Mouse (Mus musculus) G1E (cell line): ENCODE results near the gene Nrbf2. TPM values are rescaled to one million over a fixed set of nuclear protein-coding genes. Genes with fewer than 3 reads are reported as not detected.
A peak's percentile ranks its signal among the peaks of the same experiment; 100 is the strongest.

Experiments used
- ATAC-seq: 2 replicates; pipeline ENCODE4 v1.8.0; 2016; ENCODE audit warnings: mild to moderate bottlenecking; ENCODE audit not compliant: insufficient number of reproducible peaks, poor library complexity, low FRiP score, severe bottlenecking; ENCODE audit errors: extremely low read depth
- DNase-seq: peaks from one replicate; pipeline ENCODE4 v3.0.0; 2012; ENCODE audit warnings: low spot score
- H3K27me3 ChIP-seq: 2 replicates; pipeline ENCODE4 v1.6.1; 2012; ENCODE audit warnings: mild to moderate bottlenecking, low read length, inconsistent platforms; ENCODE audit not compliant: insufficient read depth
- H3K36me3 ChIP-seq: replicated peaks from 2 replicates; pipeline ENCODE3; 2012; ENCODE audit warnings: mild to moderate bottlenecking, inconsistent platforms
- H3K4me1 ChIP-seq: 2 replicates; pipeline ENCODE4 v1.6.1; 2012; ENCODE audit warnings: low read depth, low read length, inconsistent platforms, mixed read lengths; ENCODE audit not compliant: insufficient read depth
- H3K4me3 ChIP-seq: 2 replicates; pipeline ENCODE4 v1.5.1; 2012; ENCODE audit warnings: low read depth, mild to moderate bottlenecking, inconsistent platforms, low read length, moderate library complexity, mixed read lengths
- H3K9me3 ChIP-seq: replicated peaks from 2 replicates; pipeline ENCODE4 v1.6.1; 2012; ENCODE audit warnings: inconsistent platforms
- CTCF ChIP-seq: IDR thresholded peaks from 2 replicates; pipeline ENCODE4 v1.5.1; 2012; ENCODE audit warnings: low read depth, low read length, inconsistent platforms, mixed read lengths
- GATA1 ChIP-seq: IDR thresholded peaks from 2 replicates; pipeline ENCODE4 v1.6.1; 2012; ENCODE audit warnings: borderline replicate concordance, low read length, inconsistent platforms, mixed read lengths
- GATA2 ChIP-seq: IDR thresholded peaks from 2 replicates; pipeline ENCODE4 v1.6.1; 2012; ENCODE audit warnings: low read depth, low read length, inconsistent platforms, borderline replicate concordance
- POLR2AphosphoS5 ChIP-seq: IDR thresholded peaks from 2 replicates; pipeline ENCODE4 v1.6.1; 2012; ENCODE audit warnings: low read depth, low read length, inconsistent platforms; ENCODE audit not compliant: insufficient replicate concordance
- TAL1 ChIP-seq: conservative IDR thresholded peaks from 2 replicates; pipeline ENCODE4 v1.6.1; 2012; ENCODE audit warnings: low read depth, low read length, inconsistent platforms, mixed read lengths
- polyA plus RNA-seq: library from polyadenylated mRNA; stranded (reverse); fragments of >175 nt; gene quantifications from 2 replicates; pipeline ENCODE4 v1.2.3, GENCODE M21; 2012
- total RNA-seq, 2 experiments: library from RNA; stranded (forward) in 1 of 2; stranded (reverse) in 1 of 2; fragments of 200-1000 nt in 1 of 2; fragments of >200 nt in 1 of 2; fragmentation: Nextera tagmentation in 1 of 2; gene quantifications; 2 replicates each; pipeline ENCODE4 v1.2.3; 2014 to 2017

Gene Nrbf2
- total and polyA plus RNA-seq, 3 experiments = 46.3 to 71.1 (median 52.2) TPM

- TF ChIP-seq GATA2 (no peak), TAL1 (no peak), CTCF (no peak), POLR2AphosphoS5 (no peak), GATA1 (no peak)
- ATAC-seq (no peak), DNase-seq (no peak)
- no peaks in the 10 kb centered on the region for H3K27me3 ChIP-seq
- H3K4me1 ChIP-seq = peaks cover 6% of the 10 kb centered on the region
- no peaks in the 10 kb centered on the region for H3K9me3 ChIP-seq
- H3K36me3 ChIP-seq = peaks cover 99% of the 10 kb centered on the region
- H3K4me3 ChIP-seq = no peak overlapping the region
Measured at GRCm38 (mm10) chr10:67250846-67251245, 34.3 kb downstream of the Nrbf2 start.

GRCm38 (mm10) chr10:67249486-67249885 lies 35.6 kb downstream of the Nrbf2 start:
- Histone ChIP-seq H3K4me3 (no peak overlapping the region), H3K27me3 (no peaks in the 10 kb centered on the region), H3K4me1 (peaks cover 6% of the 10 kb centered on the region), H3K36me3 (peaks cover 98% of the 10 kb centered on the region), H3K9me3 (no peaks in the 10 kb centered on the region)
- TF ChIP-seq POLR2AphosphoS5 (no peak), TAL1 (no peak), CTCF (no peak), GATA1 (no peak), GATA2 (no peak)
- DNase-seq (no peak), ATAC-seq (no peak)

- H3K27me3 ChIP-seq = no peaks in the 10 kb centered on the region
- DNase-seq = no peak
- H3K36me3 ChIP-seq = peaks cover 93% of the 10 kb centered on the region
- TF ChIP-seq TAL1 (no peak), GATA1 (no peak), CTCF (peak; percentile 74), POLR2AphosphoS5 (no peak)
- peaks cover 6% of the 10 kb centered on the region; the same call in 1 of the 2 replicates for H3K4me1 ChIP-seq
- ATAC-seq = peak; percentile 49; the same call in 1 of the 2 replicates
- H3K4me3 ChIP-seq = no peak overlapping the region
- no peaks in the 10 kb centered on the region for H3K9me3 ChIP-seq
Measured at GRCm38 (mm10) chr10:67247145-67247544, 38.0 kb downstream of the Nrbf2 start.

GRCm38 (mm10) chr10:67230439-67230838 lies 54.7 kb downstream of the Nrbf2 start:
- no peak for ATAC-seq
- Histone ChIP-seq H3K4me1 (no peaks in the 10 kb centered on the region), H3K36me3 (peaks cover 88% of the 10 kb centered on the region)

GRCm38 (mm10) chr10:67226543-67226942 lies 58.6 kb downstream of the Nrbf2 start:
- no peaks in the 10 kb centered on the region for H3K9me3 ChIP-seq
- H3K4me1 ChIP-seq = peaks cover 10% of the 10 kb centered on the region
- no peak overlapping the region for H3K4me3 ChIP-seq
- peaks cover 90% of the 10 kb centered on the region for H3K36me3 ChIP-seq
- no peaks in the 10 kb centered on the region for H3K27me3 ChIP-seq
- TF ChIP-seq TAL1 = no peak
- TF ChIP-seq GATA2 = no peak
- no peak for TF ChIP-seq GATA1
- no peak for TF ChIP-seq CTCF
- no peak for TF ChIP-seq POLR2AphosphoS5
- DNase-seq = no peak
- ATAC-seq = no peak

More at GRCm38 (mm10) chr10:67230439-67230838, 54.7 kb downstream of the Nrbf2 start:
- TF ChIP-seq TAL1 = no peak
- no peak for TF ChIP-seq GATA2
- TF ChIP-seq POLR2AphosphoS5 = no peak
- no peak for TF ChIP-seq CTCF
- TF ChIP-seq GATA1 = no peak
- H3K9me3 ChIP-seq = no peaks in the 10 kb centered on the region
- no peak overlapping the region for H3K4me3 ChIP-seq
- no peaks in the 10 kb centered on the region for H3K27me3 ChIP-seq
- no peak for DNase-seq

- ATAC-seq (no peak), DNase-seq (no peak)
- Histone ChIP-seq H3K36me3 (peaks cover 90% of the 10 kb centered on the region), H3K9me3 (no peaks in the 10 kb centered on the region), H3K27me3 (no peaks in the 10 kb centered on the region), H3K4me1 (peaks cover 14% of the 10 kb centered on the region), H3K4me3 (no peak overlapping the region)
- no peak for TF ChIP-seq CTCF
- no peak for TF ChIP-seq TAL1
- no peak for TF ChIP-seq GATA1
- no peak for TF ChIP-seq GATA2
- TF ChIP-seq POLR2AphosphoS5 = no peak
Measured at GRCm38 (mm10) chr10:67226109-67226508, 59.0 kb downstream of the Nrbf2 start.

GRCm38 (mm10) chr10:67225528-67225927 lies 59.6 kb downstream of the Nrbf2 start:
- peaks cover 87% of the 10 kb centered on the region for H3K36me3 ChIP-seq
- H3K4me3 ChIP-seq = no peak overlapping the region
- no peaks in the 10 kb centered on the region for H3K27me3 ChIP-seq
- no peak for ATAC-seq
- H3K4me1 ChIP-seq = peaks cover 18% of the 10 kb centered on the region
- H3K9me3 ChIP-seq = no peaks in the 10 kb centered on the region
- no peak for TF ChIP-seq GATA1
- no peak for TF ChIP-seq TAL1
- no peak for TF ChIP-seq CTCF
- no peak for DNase-seq
